Mouse (Mus musculus) gastrocnemius, postnatal 14 days (tissue): ENCODE measurements around the gene Sycp2l. TPM values are rescaled to one million over a fixed set of nuclear protein-coding genes. Genes with fewer than 3 reads are reported as not detected.
"Not testable (repeated sequence)": the region's sequence is repeated elsewhere in the genome, so short reads cannot be mapped to it uniquely, and the experiment has no call there.

ENCODE experiments used
- DNase-seq: peaks from one replicate; pipeline ENCODE4 v3.0.0; 2021; ENCODE audit warnings: mixed read lengths
- intact Hi-C: fragments of 180-260 bp; cut with DNase I; formaldehyde crosslinking; loops from one replicate; pipeline ENCODE4 v1.15.1; 2025; ENCODE audit warnings: low total_unique reads
- total RNA-seq, 2 experiments: library from RNA; stranded (reverse); gene quantifications; 2 replicates each; pipeline ENCODE4 v1.2.3; 2021

The Sycp2l gene
- total RNA-seq, 2 experiments from 2014 or later = not detected

GRCm38 (mm10) chr13:41119152-41119945 lies 5.2 kb downstream of the Sycp2l start:
- no peak for DNase-seq
- intact Hi-C loops = no loop called here

- DNase-seq = no peak
- intact Hi-C loops = no loop called here
Observed at GRCm38 (mm10) chr13:41123666-41124225, 9.6 kb downstream of the Sycp2l start.

GRCm38 (mm10) chr13:41128326-41128725 lies 14.2 kb downstream of the Sycp2l start:
- no peak for DNase-seq
- intact Hi-C loops = no loop called here

GRCm38 (mm10) chr13:41129061-41129460 lies 15.0 kb downstream of the Sycp2l start:
- no peak for DNase-seq
- intact Hi-C loops = no loop called here

GRCm38 (mm10) chr13:41134901-41135300 lies 20.8 kb downstream of the Sycp2l start:
- intact Hi-C loops = no loop called here
- peak; percentile 46 for DNase-seq

- intact Hi-C loops = loop anchor here (2.0 to 10.0 kb wide), 2 partner anchors 93 to 429 kb away; no protein-coding TSS in a partner anchor
- DNase-seq = no peak
Observed at GRCm38 (mm10) chr13:41145433-41145970, 31.4 kb downstream of the Sycp2l start.

GRCm38 (mm10) chr13:41146271-41146670 lies 32.2 kb downstream of the Sycp2l start:
- intact Hi-C loops = loop anchor here (10.0 kb wide), 1 partner anchor 429 kb away; no protein-coding TSS in a partner anchor
- peak; percentile 39 for DNase-seq

- no peak for DNase-seq
- intact Hi-C loops = no loop called here
Observed at GRCm38 (mm10) chr13:41153146-41153545, 39.0 kb downstream of the Sycp2l start.

- no peak for DNase-seq
- intact Hi-C loops = no loop called here
Observed at GRCm38 (mm10) chr13:41158426-41158825, 44.3 kb downstream of the Sycp2l start.

- DNase-seq = no peak
- intact Hi-C loops = no loop called here
Observed at GRCm38 (mm10) chr13:41187886-41188285, 73.8 kb downstream of the Sycp2l start.

- intact Hi-C loops = no loop called here
- DNase-seq = no peak
Observed at GRCm38 (mm10) chr13:41195640-41196333, 81.7 kb downstream of the Sycp2l start.

- intact Hi-C loops = no loop called here
- no peak for DNase-seq
Observed at GRCm38 (mm10) chr13:41200861-41201260, 86.8 kb downstream of the Sycp2l start.

GRCm38 (mm10) chr13:41203289-41203688 lies 89.2 kb downstream of the Sycp2l start:
- intact Hi-C loops = no loop called here
- no peak for DNase-seq

GRCm38 (mm10) chr13:41203691-41204090 lies 89.6 kb downstream of the Sycp2l start:
- DNase-seq = no peak
- intact Hi-C loops = no loop called here

GRCm38 (mm10) chr13:41205568-41205967 lies 91.5 kb downstream of the Sycp2l start:
- intact Hi-C loops = not testable (repeated sequence)

GRCm38 (mm10) chr13:41206241-41206640 lies 92.1 kb downstream of the Sycp2l start:
- no peak for DNase-seq

More at GRCm38 (mm10) chr13:41205568-41205967, 91.5 kb downstream of the Sycp2l start:
- not testable (repeated sequence) for DNase-seq

GRCm38 (mm10) chr13:41211276-41211675 lies 97.2 kb downstream of the Sycp2l start:
- no peak for DNase-seq
- intact Hi-C loops = no loop called here

More at GRCm38 (mm10) chr13:41206241-41206640, 92.1 kb downstream of the Sycp2l start:
- intact Hi-C loops = no loop called here

- no peak for DNase-seq
Observed at GRCm38 (mm10) chr13:41212558-41213322, 98.6 kb downstream of the Sycp2l start.

GRCm38 (mm10) chr13:41215669-41216068 lies 101.6 kb downstream of the Sycp2l start:
- no peak for DNase-seq
- intact Hi-C loops = no loop called here

More at GRCm38 (mm10) chr13:41212558-41213322, 98.6 kb downstream of the Sycp2l start:
- intact Hi-C loops = no loop called here
